In the genomic region with DNA sequence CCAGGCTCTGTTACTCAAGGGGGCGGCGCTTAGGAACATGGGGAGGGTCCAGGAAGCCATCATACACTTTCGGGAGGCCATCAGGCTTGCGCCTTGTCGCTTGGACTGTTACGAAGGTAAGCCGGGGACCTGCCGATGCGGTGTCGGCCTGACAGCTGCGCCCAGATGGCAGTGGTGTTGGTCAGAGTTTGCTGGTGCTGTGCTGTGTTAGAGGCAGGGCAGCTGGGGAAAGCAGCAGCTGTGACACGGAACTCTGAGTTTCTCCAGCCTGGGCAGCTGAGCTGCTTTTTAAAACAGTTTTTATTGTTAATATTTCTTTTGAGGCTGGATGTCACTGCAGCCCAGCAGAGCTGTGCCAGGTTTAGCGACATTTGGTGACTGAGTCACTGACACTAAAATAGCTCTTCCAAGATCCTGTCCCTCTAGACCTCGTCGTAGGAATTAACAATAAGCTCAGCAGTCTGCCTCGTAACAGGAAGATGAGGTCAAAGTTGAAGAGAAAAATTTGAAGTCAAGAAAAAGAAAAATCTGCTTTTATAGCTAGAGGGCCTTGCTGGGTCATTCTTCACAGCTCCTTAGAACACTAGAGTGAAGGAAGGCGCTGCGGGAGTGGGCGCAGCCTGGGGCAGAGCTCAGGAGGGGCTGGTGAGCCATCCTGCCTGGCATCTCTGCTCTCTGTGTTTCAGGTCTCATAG, we compare ENCODE assay signal across 8 mouse cellular contexts. TPM values are rescaled to one million over a fixed set of nuclear protein-coding genes. Genes with fewer than 3 reads are reported as not detected.
A peak's percentile ranks its signal among the peaks of the same experiment; 100 is the strongest.
DNase-seq lines count a peak whose midpoint lies in the region; ATAC-seq and TF ChIP-seq lines count a peak whose summit lies in the region.

No protein-coding gene starts in this region.

- TF ChIP-seq EP300 in heart, adult 2 months (IDR thresholded peaks at IDR 0.05; ENCODE audit: insufficient read depth, low read depth, low read length): 0 out of 2 replicates have a peak, but pooled peaks have one; percentile 53

- 70% methylated on average over 19 of the region's 19 CpGs for WGBS in kidney, adult 2 months
- 75% methylated on average over 19 of the region's 19 CpGs for WGBS in kidney, embryonic 14.5 days
- WGBS in heart, adult 2 months: 45% methylated on average over 19 of the region's 19 CpGs

- no peak overlapping the region for H3K4me2 ChIP-seq in kidney, embryonic 14.5 days (replicated peaks; ENCODE audit: low read depth, low read length)

- no peak for TF ChIP-seq POLR2A in kidney, adult 2 months (IDR thresholded peaks at IDR 0.05; ENCODE audit: low read depth, low read length)
- 0 out of 2 replicates have a peak, but pooled peaks have one; percentile 12 for TF ChIP-seq POLR2A in heart, adult 2 months (IDR thresholded peaks at IDR 0.05; ENCODE audit: insufficient read depth, low read depth, low read length)

- H3K27ac ChIP-seq in kidney, adult 2 months (ENCODE audit: insufficient read depth, low read depth, low read length): peak overlapping the region; percentile 77
- H3K27ac ChIP-seq in kidney, embryonic 14.5 days (ENCODE audit: low read depth, low read length): no peak overlapping the region
- H3K27ac ChIP-seq in heart, adult 2 months: peak overlapping the region; percentile 76

- H3K4me1 ChIP-seq in kidney, adult 2 months (ENCODE audit: control insufficient read depth, insufficient read depth, low read length): no peaks in the 10 kb centered on the region
- H3K4me1 ChIP-seq in kidney, embryonic 14.5 days (ENCODE audit: control insufficient read depth, insufficient read depth, low read length): no peaks in the 10 kb centered on the region; the same call in 1 of the 2 replicates
- peaks cover 7% of the 10 kb centered on the region for H3K4me1 ChIP-seq in heart, adult 2 months (ENCODE audit: control insufficient read depth, insufficient read depth, low read length)

- intact Hi-C loops in heart, adult 2 months (cut with DNase I): no loop called here

- no peaks in the 10 kb centered on the region for H3K27me3 ChIP-seq in kidney, adult 2 months (replicated peaks; ENCODE audit: control insufficient read depth, insufficient read depth, low read length)
- H3K27me3 ChIP-seq in kidney, embryonic 14.5 days (ENCODE audit: control insufficient read depth, insufficient read depth, low read length): no peaks in the 10 kb centered on the region
- H3K27me3 ChIP-seq in heart, adult 2 months (ENCODE audit: control insufficient read depth, insufficient read depth, low read length): no peaks in the 10 kb centered on the region

- no peak overlapping the region for H3K4me3 ChIP-seq in kidney, adult 2 months (ENCODE audit: insufficient read depth, low read depth, low read length)
- no peak overlapping the region for H3K4me3 ChIP-seq in kidney, embryonic 14.5 days (ENCODE audit: low read length)
- no peak overlapping the region; the same call in 1 of the 2 replicates for H3K4me3 ChIP-seq in heart, adult 2 months

- no peak for ATAC-seq in kidney, embryonic 14.5 days (ENCODE audit: low FRiP score, low TSS enrichment)

- no peak for TF ChIP-seq CTCF in kidney, adult 2 months (conservative IDR thresholded peaks at IDR 0.05; ENCODE audit: insufficient read depth, insufficient read length, low read depth, low read length)
- TF ChIP-seq CTCF in heart, adult 2 months (IDR thresholded peaks at IDR 0.05): no peak

- H3K9ac ChIP-seq in kidney, embryonic 14.5 days (ENCODE audit: low read depth, low read length): no peak overlapping the region
- H3K9ac ChIP-seq in heart, adult 2 months (ENCODE audit: low read depth, low read length): peak overlapping the region; percentile 45

- DNase-seq in kidney, adult 2 months: peak; percentile 71
- peak; percentile 46 to 64 for DNase-seq in heart, adult 2 months
- DNase-seq in heart, postnatal 4 days: peak; percentile 58
- peak; percentile 46 for DNase-seq in lung, postnatal 14 days
- DNase-seq in urinary bladder, postnatal 10 days (ENCODE audit: low spot score): no peak
- DNase-seq in frontal cortex, adult 2 months (ENCODE audit: extremely low spot score in 1 of 2, low spot score in 1 of 2): no peak
- no peak for DNase-seq in cerebellum, postnatal 4 days (ENCODE audit: low spot score in 2 of 2)

- H3K9me3 ChIP-seq in kidney, embryonic 14.5 days (ENCODE audit: control insufficient read depth, low read length): no peaks in the 10 kb centered on the region

- H3K79me2 ChIP-seq in heart, adult 2 months (replicated peaks; ENCODE audit: control insufficient read depth, insufficient read depth, low read length): no peaks in the 10 kb centered on the region

- H3K36me3 ChIP-seq in kidney, adult 2 months (ENCODE audit: control insufficient read depth, insufficient read depth, low read length): peaks cover 4% of the 10 kb centered on the region
- peaks cover 99% of the 10 kb centered on the region for H3K36me3 ChIP-seq in kidney, embryonic 14.5 days (ENCODE audit: control insufficient read depth, insufficient read depth, low read length)
- H3K36me3 ChIP-seq in heart, adult 2 months (ENCODE audit: control insufficient read depth, insufficient read depth, low read length): no peaks in the 10 kb centered on the region

RNA-seq across cellular contexts. Expression of gene Anapc7, which starts 18.1 kb away (rescaled TPM):
- polyA plus RNA-seq in kidney, adult 2 months (2012; rRNA removed): 30.3 and 33.5 TPM in 2 replicates
- 29.1 and 32.5 TPM in 2 replicates for polyA plus RNA-seq in kidney, embryonic 14.5 days (2014; fragmentation: Nextera tagmentation; extraction: Ambion mirVana)
- total RNA-seq in heart, adult 2 months (2021): 10 to 100 TPM; 25.9 to 27.1 TPM
- 23.2 and 25.4 TPM in 2 replicates for polyA plus RNA-seq in heart, adult 2 months (2012; rRNA removed)
- total RNA-seq in heart, postnatal 4 days (2021): 10 to 100 TPM; 47.0 to 48.7 TPM
- polyA plus RNA-seq in frontal cortex, adult 2 months (2012; rRNA removed): 33.3 and 40.7 TPM in 2 replicates

RNA-seq across cellular contexts. Expression of gene Arpc3, which starts 47.9 kb away (rescaled TPM):
- polyA plus RNA-seq in kidney, adult 2 months (2012; rRNA removed): 141 and 195 TPM in 2 replicates
- 32.5 and 201 TPM in 2 replicates for polyA plus RNA-seq in kidney, embryonic 14.5 days (2014; fragmentation: Nextera tagmentation; extraction: Ambion mirVana)
- 10 to 100 TPM; 91.5 to 98.7 TPM for total RNA-seq in heart, adult 2 months (2021)
- 89.6 and 97.1 TPM in 2 replicates for polyA plus RNA-seq in heart, adult 2 months (2012; rRNA removed)
- total RNA-seq in heart, postnatal 4 days (2021): 100 to 1,000 TPM; 138 to 141 TPM
- polyA plus RNA-seq in frontal cortex, adult 2 months (2012; rRNA removed): 257 and 268 TPM in 2 replicates

Comparison
In these comparisons a context has a peak if more than half of its experiments do, and no peak if none do; other contexts are left out.
1. DNase-seq: peak in kidney, adult 2 months (single experiment), heart, adult 2 months (2 of 2), heart, postnatal 4 days (single experiment) and lung, postnatal 14 days (single experiment); none in urinary bladder, postnatal 10 days (single experiment), frontal cortex, adult 2 months (0 of 2) and cerebellum, postnatal 4 days (0 of 2).